Mouse (Mus musculus) hindbrain, embryonic 16.5 days (tissue): ENCODE results near the gene Srrm2. TPM values are rescaled to one million over a fixed set of nuclear protein-coding genes. Genes with fewer than 3 reads are reported as not detected.
A peak's percentile ranks its signal among the peaks of the same experiment; 100 is the strongest.

Source experiments
- ATAC-seq: fragments of 200-750 bp; cut with Nextera tagmentation; 2 replicates; pipeline ENCODE4 v1.8.0; 2017; ENCODE audit warnings: moderate TSS enrichment, moderate library complexity
- H3K27ac ChIP-seq: fragments of 300-500 bp; sonication (generic); 2 replicates; pipeline ENCODE4 v1.5.1; 2014; ENCODE audit warnings: low read depth, mild to moderate bottlenecking, control low read depth, low read length, moderate library complexity
- H3K27me3 ChIP-seq: fragments of 300-500 bp; sonication (generic); replicated peaks from 2 replicates; pipeline ENCODE4 v1.6.1; 2014; ENCODE audit warnings: low read length; ENCODE audit not compliant: control insufficient read depth, insufficient read depth
- H3K36me3 ChIP-seq: fragments of 300-500 bp; sonication (generic); 2 replicates; pipeline ENCODE4 v1.6.1; 2014; ENCODE audit warnings: mild to moderate bottlenecking, low read length, moderate library complexity, mixed read lengths; ENCODE audit not compliant: control insufficient read depth, insufficient read depth
- H3K4me1 ChIP-seq: fragments of 300-500 bp; sonication (generic); 2 replicates; pipeline ENCODE4 v1.6.1; 2014; ENCODE audit warnings: low read depth, low read length; ENCODE audit not compliant: control insufficient read depth, insufficient read depth
- H3K4me2 ChIP-seq: fragments of 300-500 bp; sonication (generic); 2 replicates; pipeline ENCODE4 v1.6.1; 2014; ENCODE audit warnings: mild to moderate bottlenecking, low read length, control low read depth, moderate library complexity
- H3K4me3 ChIP-seq: fragments of 300-500 bp; sonication (generic); 2 replicates; pipeline ENCODE4 v1.5.1; 2014; ENCODE audit warnings: mild to moderate bottlenecking, low read length, control low read depth, moderate library complexity
- H3K9ac ChIP-seq: fragments of 300-500 bp; sonication (generic); 2 replicates; pipeline ENCODE4 v1.6.1; 2014; ENCODE audit warnings: low read depth, mild to moderate bottlenecking, control low read depth, low read length, moderate library complexity
- H3K9me3 ChIP-seq: fragments of 300-500 bp; sonication (generic); 2 replicates; pipeline ENCODE4 v1.6.1; 2014; ENCODE audit warnings: mild to moderate bottlenecking, low read length, moderate library complexity; ENCODE audit not compliant: control insufficient read depth
- WGBS: fragments of 180-500 bp; shearing (Covaris S2); extraction: QIAGEN DNeasy Blood & Tissue Kit; methylation state at CpG from one replicate; pipeline ENCODE4 v1.1.7; 2014; 5-methylcytosine and 5-hydroxymethylcytosine counted together
- polyA plus RNA-seq: library from polyadenylated mRNA; unstranded; fragments of >200 nt; fragmentation: Nextera tagmentation; extraction: Ambion mirVana; gene quantifications from 2 replicates; pipeline ENCODE4 v1.2.1, GENCODE M21; 2015

The Srrm2 gene
- polyA plus RNA-seq, 1 experiment from 2014 or later: 420 TPM

DNA sequence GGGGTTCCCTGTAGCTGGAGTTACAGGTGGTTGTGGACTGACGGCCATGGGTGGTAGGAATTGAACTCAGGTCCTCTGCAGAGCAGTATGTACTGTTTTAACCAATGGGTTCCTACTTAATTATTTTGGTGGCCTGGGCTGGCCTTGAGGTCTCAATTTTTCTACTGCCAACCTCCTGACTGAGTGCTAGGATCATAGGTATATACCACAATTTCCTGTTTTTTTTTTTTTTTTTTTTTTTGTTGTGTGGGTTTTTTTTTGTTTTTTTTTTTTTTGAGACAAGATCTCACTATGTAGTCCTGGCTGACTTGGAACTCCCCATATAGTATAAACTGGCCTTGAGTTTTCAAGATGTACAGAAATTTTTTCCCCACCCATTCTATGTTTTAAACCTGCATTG lies 40.9 kb downstream of the Srrm2 start:
- H3K4me1 ChIP-seq: peaks cover 14% of the 10 kb centered on the region
- 94% methylated on average over 1 of the region's 1 CpGs for WGBS

DNA sequence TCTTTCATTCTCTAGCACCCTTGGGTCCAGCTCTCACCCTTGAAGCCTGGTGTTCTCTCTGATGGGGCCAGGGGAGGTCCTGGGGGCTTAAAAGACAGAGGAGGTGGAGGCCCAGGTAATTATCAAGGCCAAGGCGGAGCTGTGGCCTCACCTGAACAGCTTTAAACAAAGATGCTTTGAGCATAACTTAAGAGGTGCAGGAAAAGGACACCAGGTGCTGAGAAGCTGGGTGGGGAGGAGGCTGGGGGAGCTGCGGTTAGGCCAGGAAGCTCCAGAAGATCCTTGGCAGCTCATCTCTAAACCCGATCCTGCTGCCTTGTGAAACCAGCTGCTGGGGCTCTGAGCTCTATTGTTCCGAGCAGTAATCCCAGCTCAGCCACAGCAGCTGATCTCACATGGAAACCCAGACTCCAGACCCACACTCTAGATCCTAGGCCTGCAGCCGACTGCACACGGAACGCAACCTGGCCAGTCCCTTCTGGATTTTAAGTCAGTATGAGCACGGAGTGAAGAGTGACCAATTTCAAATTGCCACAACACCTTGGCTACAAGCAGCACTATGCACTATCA lies 45.8 kb downstream of the Srrm2 start, which contains the start of gene Prss33:
Gene Prss33 (minus strand): TSS at position 51 of the 570 bp plus-strand sequence.
- Histone ChIP-seq H3K9ac (no peak within 1 kb of the TSS; the same call in 1 of the 2 replicates), H3K27me3 (peaks cover 10% of the 10 kb centered on the region), H3K4me1 (no peaks in the 10 kb centered on the region), H3K4me2 (no peak within 1 kb of the TSS), H3K4me3 (no peak within 1 kb of the TSS), H3K9me3 (no peaks in the 10 kb centered on the region), H3K36me3 (no peaks in the 10 kb centered on the region), H3K27ac (no peak within 1 kb of the TSS)
- ATAC-seq: no peak
- WGBS: 77% methylated on average over 8 of the region's 8 CpGs

More for the DNA sequence above, 40.9 kb downstream of the Srrm2 start:
- Histone ChIP-seq H3K4me2 (no peak overlapping the region), H3K27ac (no peak overlapping the region), H3K9ac (no peak overlapping the region), H3K4me3 (no peak overlapping the region), H3K9me3 (no peaks in the 10 kb centered on the region), H3K36me3 (no peaks in the 10 kb centered on the region; the same call in 1 of the 2 replicates), H3K27me3 (peaks cover 10% of the 10 kb centered on the region)
- ATAC-seq: no peak

DNA sequence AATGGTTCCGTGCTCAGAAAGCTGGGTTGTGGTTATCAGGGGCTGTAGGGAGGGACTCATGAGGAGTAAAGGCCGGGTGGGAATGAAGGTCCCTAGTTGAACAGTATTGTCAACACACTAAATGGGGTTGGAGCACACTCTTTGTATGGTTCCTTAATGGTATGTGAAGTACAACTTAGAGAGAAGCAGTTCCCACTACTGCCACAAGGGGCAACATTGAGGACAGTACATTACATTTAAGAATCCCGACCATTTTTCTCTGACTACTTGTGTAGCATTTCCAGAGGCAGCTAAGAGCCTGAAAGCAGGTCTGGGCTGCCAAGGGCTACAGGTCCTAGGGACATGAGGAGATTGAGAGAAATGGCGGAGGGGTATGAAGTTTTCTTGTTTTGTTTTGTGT lies 50.8 kb downstream of the Srrm2 start:
- H3K27ac ChIP-seq: no peak overlapping the region
- H3K9me3 ChIP-seq: no peaks in the 10 kb centered on the region
- H3K27me3 ChIP-seq: peaks cover 3% of the 10 kb centered on the region; the same call in 1 of the 2 replicates
- ATAC-seq: no peak
- H3K36me3 ChIP-seq: no peaks in the 10 kb centered on the region
- H3K9ac ChIP-seq: no peak overlapping the region
- H3K4me2 ChIP-seq: no peak overlapping the region
- H3K4me3 ChIP-seq: no peak overlapping the region
- 30% methylated on average over 4 of the region's 4 CpGs for WGBS
- H3K4me1 ChIP-seq: no peaks in the 10 kb centered on the region

DNA sequence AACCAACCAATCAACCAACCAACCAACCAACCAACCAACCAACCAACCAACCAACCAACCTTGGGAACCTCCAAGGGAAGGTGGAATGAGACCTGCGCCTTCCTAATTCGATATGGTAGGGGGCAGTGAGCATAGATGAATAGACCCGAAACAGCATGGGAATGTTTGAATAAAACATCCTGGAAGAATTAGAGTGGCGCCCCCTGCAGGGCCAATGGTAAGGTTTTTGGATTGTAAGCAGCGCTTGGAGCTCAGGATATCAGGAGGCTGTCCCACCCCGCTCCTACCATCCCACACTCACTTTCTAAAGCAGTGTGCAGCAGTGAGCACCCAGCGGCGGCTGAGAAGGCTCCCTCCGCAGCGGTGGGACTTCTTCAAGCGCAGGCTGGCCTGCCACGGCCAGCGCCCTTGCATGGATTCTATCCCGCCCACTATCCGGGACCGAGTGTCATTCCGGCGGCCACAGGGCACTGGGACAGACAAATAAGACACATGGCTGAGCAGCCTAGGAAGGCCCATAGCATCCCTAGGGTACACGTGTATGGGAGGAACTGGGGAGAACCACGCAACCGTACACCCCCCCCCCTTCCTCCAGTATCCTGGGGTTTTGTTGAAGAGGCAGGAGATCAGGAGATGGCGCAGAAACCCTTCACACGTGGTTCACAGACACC lies 52.9 kb downstream of the Srrm2 start:
- H3K9ac ChIP-seq: no peak overlapping the region
- ATAC-seq: no peak; the same call in 1 of the 2 replicates
- H3K27ac ChIP-seq: no peak overlapping the region
- WGBS: 42% methylated on average over 23 of the region's 23 CpGs
- no peaks in the 10 kb centered on the region for H3K9me3 ChIP-seq
- H3K4me3 ChIP-seq: no peak overlapping the region
- H3K27me3 ChIP-seq: peaks cover 3% of the 10 kb centered on the region; the same call in 1 of the 2 replicates
- H3K36me3 ChIP-seq: no peaks in the 10 kb centered on the region
- H3K4me2 ChIP-seq: no peak overlapping the region; the same call in 1 of the 2 replicates
- H3K4me1 ChIP-seq: no peaks in the 10 kb centered on the region

DNA sequence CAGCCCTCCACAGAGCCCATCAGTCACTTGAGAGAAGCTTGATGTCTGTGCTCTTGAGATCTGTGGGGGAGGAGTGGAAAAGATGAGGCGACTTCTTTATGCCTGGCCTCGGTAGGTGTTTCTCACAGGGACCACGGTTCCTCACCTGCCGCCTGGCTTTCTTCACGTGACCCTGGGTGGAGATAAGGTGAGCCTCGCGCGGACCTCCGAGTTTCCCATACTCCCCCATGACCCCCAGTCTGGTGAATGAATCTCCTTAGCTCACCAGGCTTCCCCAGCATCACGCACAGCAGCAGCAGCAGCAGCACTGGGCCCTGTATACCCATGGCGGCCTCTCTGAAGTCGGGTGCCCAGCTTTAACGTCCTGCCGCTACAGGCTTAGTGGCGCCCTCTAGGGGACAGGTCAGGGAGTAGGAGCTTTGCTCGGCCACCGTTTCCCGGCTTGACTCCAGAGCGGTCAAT lies 53.5 kb downstream of the Srrm2 start, which contains the start of the genes Prss32 and Prss41:
Gene Prss32 (plus strand): TSS at position 44 of the 462 bp plus-strand sequence.
Gene Prss41 (minus strand): TSS at position 361 of the 462 bp plus-strand sequence.
- H3K4me3 ChIP-seq: no peak within 1 kb of the TSS
- ATAC-seq: peak; percentile 40; the same call in 1 of the 2 replicates
- no peak within 1 kb of the TSS for H3K9ac ChIP-seq
- H3K4me2 ChIP-seq: peak within 1 kb of the TSS; percentile 24
- H3K36me3 ChIP-seq: no peaks in the 10 kb centered on the region
- no peak within 1 kb of the TSS for H3K27ac ChIP-seq
- H3K4me1 ChIP-seq: no peaks in the 10 kb centered on the region
- H3K9me3 ChIP-seq: no peaks in the 10 kb centered on the region
- 11% methylated on average over 19 of the region's 19 CpGs for WGBS
- H3K27me3 ChIP-seq: peaks cover 3% of the 10 kb centered on the region; the same call in 1 of the 2 replicates

DNA sequence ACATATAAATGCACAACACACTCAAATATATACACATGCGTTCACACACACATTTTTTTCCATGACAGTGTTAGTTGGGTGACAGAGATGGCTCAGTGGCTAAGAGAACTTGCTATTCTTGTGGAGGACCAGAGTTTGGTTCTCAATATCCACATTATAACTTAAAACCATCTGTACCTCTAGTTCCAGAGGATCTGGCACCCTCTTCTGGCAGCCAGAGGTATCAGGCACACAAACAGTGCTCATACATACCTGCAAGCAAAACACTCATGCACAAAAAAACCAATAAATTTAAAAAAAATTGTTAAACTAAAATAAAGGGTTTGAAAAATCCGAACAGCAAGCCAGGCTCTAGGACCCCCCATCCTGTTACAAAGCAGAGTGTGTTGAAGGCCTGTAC lies 59.7 kb downstream of the Srrm2 start:
- Histone ChIP-seq H3K36me3 (no peaks in the 10 kb centered on the region), H3K27ac (no peak overlapping the region), H3K4me1 (no peaks in the 10 kb centered on the region), H3K4me2 (no peak overlapping the region), H3K27me3 (no peaks in the 10 kb centered on the region; the same call in 1 of the 2 replicates), H3K4me3 (no peak overlapping the region), H3K9ac (no peak overlapping the region), H3K9me3 (no peaks in the 10 kb centered on the region)
- WGBS: 64% methylated on average over 2 of the region's 2 CpGs
- ATAC-seq: no peak

DNA sequence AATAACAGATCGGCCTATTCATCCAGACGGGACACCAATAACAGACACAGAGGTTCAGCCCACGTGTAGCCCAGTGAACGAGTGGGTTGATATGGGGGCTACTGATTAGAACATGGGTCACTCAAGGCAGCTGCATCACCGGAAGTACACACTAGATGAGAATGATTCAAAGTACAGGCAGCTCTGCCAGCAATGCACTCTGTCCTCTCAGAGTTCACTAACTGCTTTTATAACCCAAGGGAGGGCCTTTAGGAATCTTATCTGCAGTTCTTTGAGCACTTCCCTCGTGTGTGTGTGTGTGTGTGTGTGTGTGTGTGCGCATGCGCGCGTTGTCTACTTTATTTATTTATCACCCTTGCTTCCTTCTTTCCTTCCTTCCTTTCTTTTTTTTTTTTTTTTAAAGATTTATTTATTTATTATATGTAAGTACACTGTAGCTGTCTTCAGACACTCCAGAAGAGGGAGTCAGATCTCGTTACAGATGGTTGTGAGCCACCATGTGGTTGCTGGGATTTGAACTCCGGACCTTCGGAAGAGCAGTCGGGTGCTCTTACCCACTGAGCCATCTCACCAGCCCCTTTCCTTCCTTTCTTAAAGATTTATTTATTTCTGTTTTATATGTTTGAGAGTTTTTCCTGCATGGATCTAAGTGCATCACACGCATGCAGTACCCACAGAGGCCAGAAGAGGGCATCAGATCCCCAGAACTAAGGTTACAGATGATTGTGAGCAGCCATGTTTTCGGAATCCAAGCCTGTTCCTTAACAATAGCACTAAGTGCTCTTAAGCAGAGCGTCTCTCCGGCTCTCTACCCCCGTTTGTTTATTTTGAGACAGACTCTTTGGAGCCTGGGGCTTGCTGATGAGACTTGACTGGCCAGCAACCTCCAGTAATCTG lies 60.8 kb downstream of the Srrm2 start:
- Histone ChIP-seq H3K9me3 (no peaks in the 10 kb centered on the region), H3K4me2 (no peak overlapping the region), H3K27ac (no peak overlapping the region), H3K4me1 (no peaks in the 10 kb centered on the region), H3K36me3 (no peaks in the 10 kb centered on the region), H3K27me3 (no peaks in the 10 kb centered on the region; the same call in 1 of the 2 replicates), H3K4me3 (no peak overlapping the region), H3K9ac (no peak overlapping the region)
- ATAC-seq: peak; percentile 69; the same call in 1 of the 2 replicates
- WGBS: 62% methylated on average over 18 of the region's 19 CpGs

DNA sequence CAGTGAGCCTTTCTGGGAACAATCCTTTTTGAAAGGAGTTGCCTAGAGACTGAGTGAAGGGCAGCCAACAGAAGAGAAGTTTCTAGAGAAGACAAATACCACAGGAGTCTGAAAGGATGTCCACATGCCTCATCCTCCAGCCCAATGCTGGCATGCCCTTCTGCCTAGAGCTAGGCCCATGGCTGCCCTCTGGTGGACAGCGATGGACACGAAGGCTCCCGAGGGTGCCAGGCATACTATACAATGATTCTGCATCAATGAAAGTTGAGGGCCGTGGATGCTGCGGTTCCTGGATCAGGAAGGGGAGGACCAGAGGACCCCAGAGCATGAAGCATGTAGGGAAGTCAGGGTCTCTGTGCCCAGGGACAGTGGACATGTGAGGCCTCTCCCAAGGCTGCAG lies 63.0 kb downstream of the Srrm2 start:
- Histone ChIP-seq H3K4me2 (no peak overlapping the region), H3K9ac (no peak overlapping the region), H3K4me3 (no peak overlapping the region), H3K4me1 (no peaks in the 10 kb centered on the region), H3K27me3 (no peaks in the 10 kb centered on the region), H3K27ac (no peak overlapping the region), H3K9me3 (no peaks in the 10 kb centered on the region), H3K36me3 (no peaks in the 10 kb centered on the region)
- ATAC-seq: no peak
- WGBS: 35% methylated on average over 5 of the region's 5 CpGs
